Mouse (Mus musculus) kidney, adult 2 months (tissue): ENCODE data around the gene Ets2.

Source experiments
- CTCF ChIP-seq: fragments of 200-500 bp; conservative IDR thresholded peaks from 2 replicates; pipeline ENCODE4 v1.5.1; 2011; ENCODE audit warnings: low read depth, mild to moderate bottlenecking, control low read depth, low read length, moderate library complexity, mixed read lengths; ENCODE audit not compliant: insufficient read depth, insufficient read length
- POLR2A ChIP-seq: fragments of 200-500 bp; IDR thresholded peaks from one replicate; pipeline ENCODE4 v1.6.1; 2011; ENCODE audit warnings: low read depth, low read length, control low read depth

- no peak for TF ChIP-seq POLR2A
- TF ChIP-seq CTCF, result no peak
Observed at GRCm38 (mm10) chr16:95746565-95746964, 44.7 kb downstream of the Ets2 start.
